Mouse (Mus musculus) cerebellum, adult 2 months (tissue): ENCODE measurements at regions not wholly inside any gene's neighbourhood (a gene's known extent, or its start where the extent isn't known, plus 50 kb on each side); places are given as distances from the start of the nearest gene placed in this dataset.
A peak's percentile ranks its signal among the peaks of the same experiment; 100 is the strongest.
"Not testable (repeated sequence)": the region's sequence is repeated elsewhere in the genome, so short reads cannot be mapped to it uniquely, and the experiment has no call there.

Experiments
- DNase-seq, 2 experiments: peaks; one replicate each; pipeline ENCODE4 v3.0.0; 2021
- H3K27ac ChIP-seq: fragments of 200-500 bp; 2 replicates; pipeline ENCODE4 v1.5.1; 2012; ENCODE audit warnings: low read length, control low read depth, inconsistent platforms; ENCODE audit not compliant: insufficient read depth
- H3K27me3 ChIP-seq: fragments of 200-500 bp; 2 replicates; pipeline ENCODE4 v1.6.1; 2012; ENCODE audit warnings: inconsistent platforms, mild to moderate bottlenecking, low read length, moderate library complexity; ENCODE audit not compliant: control insufficient read depth, insufficient read depth
- H3K4me1 ChIP-seq: fragments of 200-500 bp; 2 replicates; pipeline ENCODE4 v1.6.1; 2011; ENCODE audit warnings: low read length; ENCODE audit not compliant: control insufficient read depth, insufficient read depth
- H3K4me3 ChIP-seq: fragments of 200-500 bp; replicated peaks from 2 replicates; pipeline ENCODE3; 2011; ENCODE audit warnings: mild to moderate bottlenecking, low read depth, low read length, control low read depth; ENCODE audit not compliant: insufficient read depth
- CTCF ChIP-seq: fragments of 200-500 bp; IDR thresholded peaks from 2 replicates; pipeline ENCODE4 v1.5.1; 2011; ENCODE audit warnings: low read depth, mild to moderate bottlenecking, control low read depth, low read length, moderate library complexity, borderline replicate concordance; ENCODE audit not compliant: insufficient read depth
- POLR2A ChIP-seq: fragments of 200-500 bp; IDR thresholded peaks from 2 replicates; pipeline ENCODE4 v1.6.1; 2011; ENCODE audit warnings: low read length, control low read depth, borderline replicate concordance; ENCODE audit not compliant: insufficient read depth
- WGBS: fragments of 180-500 bp; shearing (Covaris S2); methylation state at CpG from one replicate; pipeline ENCODE4 v1.1.7; 2018; 5-methylcytosine and 5-hydroxymethylcytosine counted together

- H3K27ac ChIP-seq, result no peak overlapping the region
- H3K4me1 ChIP-seq, result no peaks in the 10 kb centered on the region
- WGBS, result 63% methylated on average over 3 of the region's 3 CpGs
- no peak for TF ChIP-seq POLR2A
- TF ChIP-seq CTCF, result no peak
- H3K4me3 ChIP-seq, result no peak overlapping the region
- no peaks in the 10 kb centered on the region for H3K27me3 ChIP-seq
- no peak for DNase-seq
Measured at GRCm38 (mm10) chr8:100393327-100393726, 977.1 kb upstream of the Cdh8 start.

DNA sequence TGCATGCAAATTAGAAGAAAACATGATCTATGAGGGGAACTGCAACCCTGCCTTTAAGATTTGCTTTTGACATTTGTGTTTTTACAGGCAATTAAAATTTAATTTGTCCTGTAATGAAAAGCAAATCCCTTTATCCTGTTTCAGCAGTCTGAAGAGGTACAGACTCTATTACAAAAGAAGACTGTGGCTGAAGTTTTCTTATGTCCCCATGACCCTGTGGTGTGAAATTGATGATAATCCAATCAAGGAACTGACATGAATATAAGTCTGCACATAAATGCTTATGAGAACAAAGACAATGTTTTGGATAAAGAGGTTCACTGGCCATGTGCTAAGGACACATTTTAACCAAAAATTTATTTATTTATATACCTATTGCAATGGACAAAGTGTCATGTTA, 951.4 kb upstream of the Cdh8 start:
- no peaks in the 10 kb centered on the region for H3K27me3 ChIP-seq
- no peak overlapping the region for H3K4me3 ChIP-seq
- no peak for TF ChIP-seq CTCF
- no peaks in the 10 kb centered on the region for H3K4me1 ChIP-seq
- H3K27ac ChIP-seq, result no peak overlapping the region
- DNase-seq, result no peak

DNA sequence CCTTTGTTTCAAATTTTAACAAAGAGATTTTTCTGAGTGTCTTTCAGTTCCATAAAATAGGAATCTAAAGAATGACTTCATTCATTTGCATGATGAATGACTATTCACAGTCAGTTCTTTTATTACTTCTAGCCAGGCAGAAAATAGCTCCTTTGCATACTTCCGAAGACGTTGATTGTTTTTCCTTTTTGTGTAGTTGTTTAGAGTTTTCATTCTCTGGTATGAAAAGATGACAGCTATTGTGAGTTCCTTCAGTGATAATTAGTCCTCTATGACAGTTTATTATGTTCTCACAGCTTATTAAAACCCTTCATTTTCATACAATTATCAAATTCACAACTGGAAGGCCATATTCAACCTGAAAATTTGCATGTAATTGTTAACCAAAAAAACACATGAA, 946.5 kb upstream of the Cdh8 start:
- DNase-seq, result no peak
- H3K4me3 ChIP-seq, result no peak overlapping the region
- no peaks in the 10 kb centered on the region for H3K27me3 ChIP-seq
- H3K4me1 ChIP-seq, result no peaks in the 10 kb centered on the region
- WGBS, result 31% methylated on average over 2 of the region's 2 CpGs
- no peak for TF ChIP-seq CTCF
- TF ChIP-seq POLR2A, result no peak
- H3K27ac ChIP-seq, result no peak overlapping the region

DNA sequence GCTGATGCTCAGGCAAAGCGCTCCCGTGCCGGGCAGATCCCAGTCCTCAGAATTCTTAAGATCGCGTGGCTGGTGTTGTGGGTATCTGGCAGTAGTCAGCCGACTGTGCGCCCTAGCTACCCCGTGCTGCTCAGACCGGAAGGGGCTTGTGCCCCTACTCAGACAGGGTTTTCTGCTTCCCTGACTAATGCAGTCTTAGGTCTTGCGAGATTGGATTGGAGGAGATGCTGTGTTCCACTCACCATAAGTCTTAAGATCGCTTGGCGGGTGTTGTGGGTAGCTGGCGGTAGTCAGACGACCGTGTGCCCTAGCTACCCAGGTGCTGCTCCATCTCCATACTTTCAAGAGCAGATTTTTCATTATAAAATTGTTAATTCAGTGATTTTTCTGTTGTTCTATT, 944.3 kb upstream of the Cdh8 start:
- H3K4me1 ChIP-seq, DNase-seq, H3K27ac ChIP-seq, H3K27me3 ChIP-seq, H3K4me3 ChIP-seq: not testable (repeated sequence)
- WGBS, result 91% methylated on average over 15 of the region's 15 CpGs

- 49% methylated on average over 2 of the region's 2 CpGs for WGBS
- no peak overlapping the region for H3K4me3 ChIP-seq
- H3K27ac ChIP-seq, result no peak overlapping the region
- no peaks in the 10 kb centered on the region for H3K27me3 ChIP-seq
- no peaks in the 10 kb centered on the region for H3K4me1 ChIP-seq
- TF ChIP-seq POLR2A (no peak), CTCF (no peak)
- no peak for DNase-seq
Measured at GRCm38 (mm10) chr8:100334528-100334927, 918.3 kb upstream of the Cdh8 start.

GRCm38 (mm10) chr8:100325616-100326015, 909.3 kb upstream of the Cdh8 start:
- no peaks in the 10 kb centered on the region for H3K27me3 ChIP-seq
- H3K27ac ChIP-seq, result no peak overlapping the region
- 6% methylated on average over 4 of the region's 4 CpGs for WGBS
- TF ChIP-seq POLR2A (no peak), CTCF (no peak)
- no peak overlapping the region for H3K4me3 ChIP-seq
- H3K4me1 ChIP-seq, result no peaks in the 10 kb centered on the region
- DNase-seq, result no peak

DNA sequence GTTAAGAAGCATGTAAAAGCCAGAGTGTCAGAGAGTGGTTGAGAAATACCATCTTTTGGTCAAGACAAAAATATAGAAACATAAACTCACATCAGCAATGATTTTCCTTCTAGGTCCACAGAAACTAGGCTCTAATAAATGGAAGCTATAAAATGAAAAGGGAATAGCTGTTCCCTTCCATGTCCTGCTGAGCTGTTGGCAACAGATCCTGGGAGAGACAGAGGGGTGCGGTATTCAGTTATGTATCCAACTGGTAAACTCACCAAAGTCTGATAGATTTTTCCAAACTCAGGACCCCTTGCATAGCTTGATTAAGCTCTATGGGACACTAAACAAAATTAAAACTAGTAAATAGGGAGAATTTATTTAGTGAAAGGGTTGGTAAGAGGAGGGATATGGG, 907.2 kb upstream of the Cdh8 start:
- WGBS, result 21% methylated on average over 1 of the region's 1 CpGs
- no peak overlapping the region for H3K27ac ChIP-seq
- H3K4me1 ChIP-seq, result no peaks in the 10 kb centered on the region
- DNase-seq, result no peak
- H3K4me3 ChIP-seq, result no peak overlapping the region
- no peaks in the 10 kb centered on the region for H3K27me3 ChIP-seq
- TF ChIP-seq POLR2A (no peak), CTCF (no peak)

GRCm38 (mm10) chr8:100298191-100298590, 881.9 kb upstream of the Cdh8 start:
- peak in 1 of 2 experiments; percentile 6 for DNase-seq
- WGBS, result 45% methylated on average over 3 of the region's 3 CpGs
- no peak overlapping the region for H3K27ac ChIP-seq
- no peaks in the 10 kb centered on the region for H3K27me3 ChIP-seq
- TF ChIP-seq CTCF, result no peak
- TF ChIP-seq POLR2A, result no peak
- no peak overlapping the region for H3K4me3 ChIP-seq
- H3K4me1 ChIP-seq, result no peaks in the 10 kb centered on the region

DNA sequence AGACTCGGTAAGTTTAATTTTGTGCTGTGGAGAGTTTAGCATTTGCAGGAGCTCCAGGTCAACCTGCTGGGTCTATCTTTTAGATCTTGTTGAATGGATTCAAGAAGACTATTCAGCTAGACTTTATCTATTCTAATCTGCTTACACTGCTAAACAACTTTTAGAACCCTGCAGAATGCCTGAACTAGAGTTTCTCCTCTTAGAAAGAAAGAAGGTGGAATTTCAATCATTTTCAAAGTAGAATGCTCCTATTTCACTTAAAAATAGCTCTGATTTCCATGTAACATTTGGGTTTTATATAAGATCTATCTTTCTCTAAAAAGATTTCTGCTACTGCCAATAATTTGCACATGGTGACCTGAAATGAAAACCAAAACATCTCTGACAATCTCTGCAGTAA, 876.3 kb upstream of the Cdh8 start:
- no peak overlapping the region for H3K27ac ChIP-seq
- no peak overlapping the region for H3K4me3 ChIP-seq
- 98% methylated on average over 1 of the region's 1 CpGs for WGBS
- H3K27me3 ChIP-seq, result no peaks in the 10 kb centered on the region
- TF ChIP-seq CTCF (no peak), POLR2A (no peak)
- no peaks in the 10 kb centered on the region for H3K4me1 ChIP-seq
- DNase-seq, result no peak
